Mouse (Mus musculus): ENCODE measurements around the gene Pik3cd.

Pik3cd gene

GRCm38 (mm10) chr4:149609256-149610025 is 92.9 kb downstream of the Pik3cd start:
- in situ Hi-C loops (cut with MboI) = no loop called here

GRCm38 (mm10) chr4:149608309-149608638 is 94.1 kb downstream of the Pik3cd start:
- in situ Hi-C loops (cut with MboI) = no loop called here

DNA sequence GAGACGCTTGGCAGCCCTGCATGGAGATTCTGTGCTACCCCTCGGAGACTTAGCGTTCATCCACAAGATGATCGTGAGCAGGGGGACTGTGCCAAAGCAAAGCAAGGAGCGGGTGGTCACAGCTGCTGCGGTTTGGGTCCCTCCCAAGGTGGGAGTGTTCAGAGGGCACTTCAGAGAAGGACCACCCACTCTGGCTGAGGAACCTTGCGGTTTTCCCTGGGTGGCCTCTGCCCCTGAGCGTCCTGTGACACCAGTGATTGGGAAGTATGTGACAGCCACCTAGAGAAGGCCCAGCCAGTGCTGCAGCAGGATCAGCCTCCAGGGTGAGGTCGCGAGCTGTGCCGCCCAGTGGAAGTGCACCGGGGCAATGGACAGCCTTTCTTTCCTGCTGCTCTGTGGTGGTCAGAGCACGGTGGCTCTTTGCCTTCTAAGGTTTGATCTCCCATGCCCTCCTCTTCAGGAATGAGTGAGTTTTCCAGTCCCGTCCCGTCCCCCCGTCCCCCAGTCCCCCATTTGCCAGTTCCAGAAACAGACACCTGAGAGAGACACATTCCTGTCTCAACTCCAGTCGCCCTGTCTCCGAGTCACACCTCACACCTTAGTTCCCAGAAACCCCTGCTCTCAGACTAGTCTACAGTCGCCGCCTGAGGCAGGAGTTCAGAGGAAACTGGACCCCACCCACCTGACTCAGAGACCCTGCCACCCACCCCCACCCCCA is 94.6 kb downstream of the Pik3cd start:
- in situ Hi-C loops (cut with MboI) = no loop called here

DNA sequence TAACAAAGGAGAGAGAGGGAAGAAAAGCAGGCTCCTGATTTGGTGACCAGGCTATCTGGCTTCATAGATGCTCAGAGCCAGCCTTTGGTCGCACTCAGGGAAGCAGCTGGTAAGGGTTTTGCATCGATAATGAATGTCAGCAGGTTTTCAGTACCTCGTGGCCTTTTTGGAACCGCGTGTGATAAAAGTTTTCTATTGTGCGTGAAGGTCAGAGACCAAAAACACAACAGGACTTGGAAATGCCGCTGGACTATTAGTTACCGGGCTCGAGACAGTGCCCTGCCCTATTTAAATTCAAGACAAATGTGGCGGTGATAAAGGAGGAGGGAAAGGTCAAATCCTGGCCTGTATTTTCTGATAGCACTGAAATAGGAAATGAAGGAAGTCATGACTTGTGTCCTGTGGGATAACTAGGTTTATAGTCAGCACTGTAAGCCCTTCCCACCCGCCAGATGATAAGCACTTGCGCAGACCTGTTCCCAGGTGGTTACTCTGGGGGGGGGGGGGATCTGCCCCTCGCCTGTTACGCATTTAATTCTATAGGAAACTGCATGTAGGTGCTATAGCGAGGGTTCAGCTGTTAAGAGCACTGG is 95.5 kb downstream of the Pik3cd start:
- in situ Hi-C loops (cut with MboI) = no loop called here

GRCm38 (mm10) chr4:149606056-149606455 is 96.3 kb downstream of the Pik3cd start:
- in situ Hi-C loops (cut with MboI) = no loop called here

DNA sequence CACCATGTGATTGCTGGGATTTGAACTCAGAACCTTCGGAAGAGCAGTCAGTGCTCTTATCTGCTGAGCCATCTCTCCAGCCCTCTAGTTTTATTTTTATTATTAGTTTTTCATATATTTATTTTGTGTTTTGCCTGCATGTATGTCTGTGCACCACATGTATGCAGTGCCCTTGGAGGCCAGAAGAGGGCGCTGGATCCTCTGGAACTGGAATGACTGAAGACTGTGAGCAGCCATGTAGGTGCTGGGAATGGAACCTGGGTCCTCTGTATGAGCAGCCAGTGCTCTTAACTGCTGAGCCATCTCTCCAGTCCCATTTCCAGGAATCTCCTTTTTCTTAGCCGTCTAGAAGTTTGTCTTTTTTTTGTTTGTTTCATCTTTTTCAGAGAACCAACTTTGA is 97.9 kb downstream of the Pik3cd start:
- in situ Hi-C loops (cut with MboI) = no loop called here

- in situ Hi-C loops (cut with MboI) = no loop called here
Observed at GRCm38 (mm10) chr4:149603860-149604259, 98.5 kb downstream of the Pik3cd start.

GRCm38 (mm10) chr4:149602236-149602635 is 100.1 kb downstream of the Pik3cd start:
- in situ Hi-C loops (cut with MboI) = no loop called here

GRCm38 (mm10) chr4:149601484-149601883 is 100.9 kb downstream of the Pik3cd start:
- in situ Hi-C loops (cut with MboI) = no loop called here

DNA sequence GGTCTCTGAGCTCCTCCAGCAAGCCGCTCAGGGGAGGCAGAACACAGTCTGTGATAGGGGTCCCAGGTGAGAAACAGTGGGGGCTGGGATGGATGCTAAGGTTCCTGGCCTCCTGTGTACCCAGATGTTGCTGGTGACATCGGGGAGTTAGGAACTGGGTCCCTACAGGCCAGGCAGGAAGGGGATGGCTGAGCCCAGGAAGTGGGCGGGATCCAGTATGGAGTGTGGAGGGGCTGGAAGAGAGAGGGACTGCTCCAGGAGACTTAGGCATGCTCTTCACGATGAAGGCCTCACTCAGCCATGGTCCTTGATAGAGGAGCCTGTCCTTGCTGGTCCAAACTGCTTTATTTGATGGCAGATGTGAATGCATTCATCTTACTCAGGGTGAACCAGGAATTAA is 102.2 kb downstream of the Pik3cd start:
- in situ Hi-C loops (cut with MboI) = no loop called here

DNA sequence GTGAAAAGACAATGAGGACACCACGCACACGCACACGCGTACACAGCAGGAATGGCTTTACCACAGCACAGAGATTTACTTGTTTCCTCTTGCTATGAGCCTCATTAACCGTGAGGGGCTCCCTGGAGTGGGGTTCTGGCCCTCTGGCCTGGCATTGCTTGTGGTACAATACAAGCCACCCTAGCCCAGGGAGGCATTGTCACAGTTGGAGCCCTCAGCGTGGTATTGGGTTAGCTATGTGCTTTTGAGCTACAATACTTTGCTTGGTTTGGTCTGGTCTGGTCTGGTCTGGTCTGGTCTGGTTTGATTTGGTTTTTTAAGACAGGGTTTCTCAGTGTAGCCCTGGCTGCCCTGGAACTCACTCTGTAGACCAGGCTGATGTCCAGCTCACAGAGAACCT is 102.8 kb downstream of the Pik3cd start:
- in situ Hi-C loops (cut with MboI) = no loop called here

All from mature B cell (primary cell).